ENCODE assay signal across 8 mouse cellular contexts in genomic region chr1:153014431-153015186, GRCm38 (mm10). TPM values are rescaled to one million over a fixed set of nuclear protein-coding genes. Genes with fewer than 3 reads are reported as not detected.
DNase-seq lines count a peak whose midpoint lies in the region; ATAC-seq and TF ChIP-seq lines count a peak whose summit lies in the region.

No protein-coding gene starts in this region.

- H3K9me3 ChIP-seq in forebrain, embryonic 12.5 days: no peaks in the 10 kb centered on the region

- TF ChIP-seq CTCF in Patski (IDR thresholded peaks at IDR 0.05): no peak

- no peaks in the 10 kb centered on the region for H3K27me3 ChIP-seq in Patski
- H3K27me3 ChIP-seq in forebrain, embryonic 12.5 days: peaks cover 69% of the 10 kb centered on the region

- H3K4me2 ChIP-seq in forebrain, embryonic 12.5 days: peak overlapping the region; percentile 19

- intact Hi-C loops in heart, postnatal 36 days (cut with DNase I): no loop called here

- H3K4me1 ChIP-seq in forebrain, embryonic 12.5 days: peaks cover 35% of the 10 kb centered on the region

- H3K36me3 ChIP-seq in forebrain, embryonic 12.5 days (replicated peaks): no peaks in the 10 kb centered on the region

- H3K4me3 ChIP-seq in forebrain, embryonic 12.5 days (replicated peaks): no peak overlapping the region

- 14% methylated on average over 14 of the region's 14 CpGs for WGBS in forebrain, embryonic 12.5 days

- POLR2A ChIA-PET in Patski (lab: Charles Lee): no interaction called here

- ATAC-seq in Patski: no peak
- 0 out of 2 replicates have a peak, but pooled peaks have one; percentile 49 for ATAC-seq in forebrain, embryonic 12.5 days (ENCODE audit: low FRiP score)

- H3K27ac ChIP-seq in forebrain, embryonic 12.5 days: peak overlapping the region; percentile 46; the same call in 1 of the 2 replicates

- in situ Hi-C loops in Patski (cut with MboI; ENCODE audit: low pct_unique_long_range_greater_than_20kb): no loop called here

- peak; percentile 9 for DNase-seq in Patski (ENCODE audit: low read depth, low spot score)
- DNase-seq in brain, adult 2 months (ENCODE audit: low read depth, low spot score): peak; percentile 84
- DNase-seq in heart, postnatal 36 days: peak; percentile 34 to 38
- peak; percentile 52 to 53 for DNase-seq in lung, adult 18-20 months
- DNase-seq in skeletal muscle tissue, adult 2 months (ENCODE audit: low read depth, low spot score): peak; percentile 40
- DNase-seq in spleen, postnatal 4 days (ENCODE audit: low spot score in 2 of 2): no peak
- no peak for DNase-seq in yolk sac, embryonic 10.5 days (ENCODE audit: low spot score)

- CTCF ChIA-PET in Patski (lab: Charles Lee): no interaction called here

- H3K9ac ChIP-seq in forebrain, embryonic 12.5 days: no peak overlapping the region

RNA-seq across cellular contexts. Expression of gene Nmnat2, which starts 59.8 kb away (rescaled TPM):
- polyA plus RNA-seq in Patski (2021): 0.14 TPM
- 23.7 and 24.3 TPM in 2 replicates for polyA plus RNA-seq in forebrain, embryonic 12.5 days (2016; fragmentation: Nextera tagmentation; extraction: Ambion mirVana)
- total RNA-seq in heart, postnatal 36 days (2021): under 1 TPM; 0.22 to 0.28 TPM

Comparison
In these comparisons a context has a peak if more than half of its experiments do, and no peak if none do; other contexts are left out.
1. DNase-seq: peak in Patski (single experiment), brain, adult 2 months (single experiment), heart, postnatal 36 days (2 of 2), lung, adult 18-20 months (2 of 2) and skeletal muscle tissue, adult 2 months (single experiment); none in spleen, postnatal 4 days (0 of 2) and yolk sac, embryonic 10.5 days (single experiment).
2. RNA of gene Nmnat2, which starts 59.8 kb away (polyA plus RNA-seq): 23.7 to 24.3 TPM in forebrain, embryonic 12.5 days; 0.14 TPM in Patski (single experiment); every median in the first group is over 10 times any median in the second.